Mouse (Mus musculus) embryonic fibroblast, embryonic 13.5 days (primary cell): ENCODE results near the gene Dbi.

ENCODE experiments used
- CTCF ChIP-seq: IDR thresholded peaks from 2 replicates; pipeline ENCODE4 v1.5.1; 2011; ENCODE audit warnings: mild to moderate bottlenecking, control low read depth, low read length, moderate library complexity, borderline replicate concordance; ENCODE audit not compliant: insufficient read depth
- POLR2A ChIP-seq: IDR thresholded peaks from 2 replicates; pipeline ENCODE4 v1.6.1; 2011; ENCODE audit warnings: low read depth, mild to moderate bottlenecking, control low read depth, low read length, moderate library complexity

GRCm38 (mm10) chr1:120082957-120083585 is 37.8 kb downstream of the Dbi start:
- no peak for TF ChIP-seq CTCF
- TF ChIP-seq POLR2A, result no peak
